Mouse (Mus musculus): Measurements from ENCODE around the gene 9430015G10Rik.

Gene 9430015G10Rik

DNA sequence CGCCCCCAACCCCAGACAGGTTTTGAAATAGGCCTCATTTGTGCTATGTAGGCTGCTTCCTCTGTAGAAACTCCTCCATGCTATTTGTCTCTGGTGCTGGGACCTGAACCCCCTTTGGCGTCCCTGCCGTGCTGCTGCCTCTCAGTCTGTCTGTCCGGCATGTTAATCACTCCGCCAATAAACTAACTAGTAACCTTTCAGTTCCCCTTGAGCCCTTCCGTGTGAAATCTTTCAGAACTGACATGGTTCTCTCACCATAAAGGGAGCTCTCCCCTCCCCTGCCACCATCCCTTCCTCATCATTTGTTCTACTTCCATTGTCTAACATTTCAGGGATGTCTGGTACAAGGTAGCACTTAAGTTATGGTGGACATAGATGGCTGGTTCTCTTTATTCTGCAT, 10.4 kb upstream of the 9430015G10Rik start:
- no peak for DNase-seq

DNA sequence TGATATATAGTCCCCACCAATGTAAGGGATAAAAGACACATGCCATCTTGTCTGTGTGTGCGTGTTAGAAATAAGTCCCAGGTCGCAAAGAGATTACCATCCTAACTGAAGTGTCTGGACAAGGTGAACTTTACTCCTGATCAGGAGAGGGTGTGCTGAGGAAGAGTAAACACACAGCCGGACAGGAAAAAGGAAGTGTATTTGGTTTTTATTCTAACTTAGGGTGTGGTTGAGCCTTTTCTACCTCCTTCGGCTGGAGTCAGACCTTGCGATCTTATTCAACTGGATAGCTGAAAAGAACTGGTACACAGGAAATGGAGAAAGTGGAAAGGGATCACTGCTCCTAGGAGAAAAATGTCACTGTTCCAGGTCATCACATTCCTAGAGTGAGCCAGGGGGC, 9.3 kb upstream of the 9430015G10Rik start:
- no peak for DNase-seq

DNA sequence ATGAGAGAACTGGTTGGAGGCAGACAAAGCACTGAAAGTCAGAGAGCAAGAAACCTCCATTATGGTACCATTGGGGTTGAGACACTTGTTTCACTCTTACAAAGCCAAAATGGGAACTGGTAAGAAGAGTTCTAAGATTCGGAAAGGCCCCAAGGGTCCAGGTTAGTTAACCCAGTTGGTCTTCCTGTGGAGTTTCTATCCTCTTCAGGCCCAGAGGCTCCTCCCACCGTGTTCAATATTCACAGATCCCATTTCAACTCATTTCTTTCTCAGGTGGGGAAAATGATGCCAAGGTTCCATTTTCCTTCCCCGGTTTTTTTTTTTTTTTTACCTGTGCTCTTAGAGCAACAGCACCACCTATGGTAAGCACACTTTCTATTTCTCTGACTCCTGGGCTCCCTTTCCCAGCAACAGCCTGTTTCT, 8.3 kb upstream of the 9430015G10Rik start:
- no peak for DNase-seq

DNA sequence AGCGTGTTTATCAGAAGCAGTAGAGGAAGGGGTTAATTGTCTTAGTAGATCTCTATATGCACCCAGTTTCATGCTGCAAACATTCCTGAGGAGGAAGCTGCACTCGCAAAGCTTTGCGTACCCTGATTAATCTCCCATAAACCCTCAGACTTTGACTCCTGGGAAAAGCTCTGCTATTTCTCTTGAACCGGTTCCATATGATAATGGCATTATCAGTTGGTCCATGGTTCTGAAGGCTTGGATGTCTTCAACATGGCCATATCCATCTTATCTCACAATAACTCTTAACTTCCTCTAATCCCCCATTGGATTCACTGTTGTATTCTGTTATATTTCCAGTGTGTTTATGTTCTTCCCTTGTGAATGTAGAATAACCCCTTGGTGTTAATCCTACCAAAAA, 6.4 kb upstream of the 9430015G10Rik start:
- no peak for DNase-seq

DNA sequence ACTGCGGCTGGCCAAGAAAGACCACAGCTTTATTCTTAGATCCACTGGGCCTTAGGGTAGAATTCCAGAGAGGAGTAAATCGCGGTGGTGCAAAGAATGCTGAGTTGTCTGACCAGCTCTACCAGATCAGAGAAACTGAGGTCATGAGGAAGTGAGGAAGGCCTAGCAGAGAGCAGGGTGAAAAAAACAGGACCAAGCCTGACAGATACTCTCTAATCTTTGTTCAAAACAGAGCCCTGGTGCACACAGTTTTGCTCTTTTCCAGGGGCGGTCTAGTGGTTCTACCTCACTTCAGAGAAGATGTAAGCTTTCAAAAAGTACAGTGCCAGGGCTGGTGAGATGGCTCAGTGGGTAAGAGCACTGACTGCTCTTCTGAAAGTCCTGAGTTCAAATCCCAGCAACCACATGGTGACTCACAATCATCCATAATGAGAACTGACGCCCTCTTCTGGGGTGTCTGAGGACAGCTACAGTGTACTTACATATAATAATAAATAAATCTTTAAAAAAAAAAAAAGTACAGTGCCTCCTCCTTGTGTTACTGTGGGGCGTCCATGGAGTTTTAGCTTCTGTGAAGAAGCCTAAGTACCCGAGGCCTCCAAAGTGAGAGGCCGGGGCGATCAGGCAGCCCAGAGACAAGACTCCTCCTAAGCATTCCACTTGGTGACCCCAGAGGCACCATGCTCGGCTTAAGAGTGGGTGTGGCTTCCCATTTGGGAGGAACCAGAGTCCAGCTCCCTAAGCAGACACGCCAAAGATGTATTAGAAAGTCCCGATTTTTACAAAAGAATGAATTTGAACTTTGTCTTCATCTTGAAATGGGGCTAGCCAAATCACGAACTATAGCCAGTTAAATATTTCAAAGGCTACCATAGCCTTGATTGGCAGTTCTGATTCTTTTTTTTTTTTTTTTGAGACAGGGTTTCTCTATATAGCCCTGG, 906 bp upstream of the 9430015G10Rik start:
- DNase-seq: peak; percentile 60

DNA sequence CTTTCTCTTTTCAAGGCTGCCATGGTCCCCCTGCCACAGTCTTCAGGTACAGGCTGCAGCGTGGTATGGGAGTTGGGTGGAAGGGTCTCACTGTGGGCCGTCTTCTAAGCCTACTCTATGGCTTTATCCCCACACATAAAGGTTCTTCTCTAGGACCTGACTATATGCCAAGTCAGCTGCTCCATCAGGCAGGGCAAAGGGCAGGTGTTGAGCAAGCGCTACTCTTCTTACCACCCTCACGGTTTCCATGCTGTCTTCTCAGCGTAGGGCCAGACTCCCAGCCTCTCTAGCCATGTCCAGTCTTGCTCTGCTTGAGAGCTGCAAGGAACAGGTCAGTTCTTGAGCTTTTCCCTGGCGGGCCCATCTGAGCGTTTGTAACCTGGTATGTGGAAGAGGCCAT, 14.3 kb downstream of the 9430015G10Rik start:
- peak; percentile 36 for DNase-seq

DNA sequence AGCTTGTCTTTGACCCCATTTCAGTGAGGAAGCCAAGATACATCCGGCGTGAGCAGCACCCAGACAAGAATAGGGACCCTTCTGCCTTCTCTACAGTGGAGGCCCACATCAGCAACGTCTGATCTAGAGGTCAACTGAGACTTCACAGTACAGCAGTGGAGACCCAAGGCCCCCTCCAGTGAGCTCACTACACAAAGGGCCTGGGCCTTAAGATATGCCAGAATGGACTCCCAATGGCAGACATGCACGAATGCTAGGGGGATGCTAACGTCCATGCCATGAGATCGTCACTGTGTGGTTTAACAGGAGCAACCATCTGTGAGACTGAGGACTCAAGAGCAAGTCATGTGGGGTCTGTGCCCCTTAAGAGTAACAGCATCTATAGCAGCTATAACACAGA, 15.6 kb downstream of the 9430015G10Rik start:
- DNase-seq: no peak

DNA sequence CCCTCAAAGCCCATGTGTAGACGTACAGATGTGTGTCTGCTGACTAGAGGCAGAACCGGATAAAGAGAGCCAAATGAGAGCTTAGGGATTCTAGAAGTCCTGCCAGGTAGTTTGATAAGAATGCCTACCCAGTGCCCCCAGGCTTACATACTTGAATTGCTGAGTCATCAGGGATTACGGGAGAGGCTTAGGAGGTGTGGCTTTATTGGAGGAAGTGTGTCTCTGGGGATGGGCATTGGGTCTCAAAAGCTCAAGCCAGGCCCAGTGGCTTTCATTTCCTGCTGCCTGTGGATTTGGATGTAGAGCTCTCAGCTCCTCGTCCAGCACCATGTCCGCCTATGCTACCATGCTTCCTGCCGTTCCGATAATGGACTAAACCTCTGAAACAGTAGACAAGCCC, 17.1 kb downstream of the 9430015G10Rik start:
- DNase-seq: no peak

DNA sequence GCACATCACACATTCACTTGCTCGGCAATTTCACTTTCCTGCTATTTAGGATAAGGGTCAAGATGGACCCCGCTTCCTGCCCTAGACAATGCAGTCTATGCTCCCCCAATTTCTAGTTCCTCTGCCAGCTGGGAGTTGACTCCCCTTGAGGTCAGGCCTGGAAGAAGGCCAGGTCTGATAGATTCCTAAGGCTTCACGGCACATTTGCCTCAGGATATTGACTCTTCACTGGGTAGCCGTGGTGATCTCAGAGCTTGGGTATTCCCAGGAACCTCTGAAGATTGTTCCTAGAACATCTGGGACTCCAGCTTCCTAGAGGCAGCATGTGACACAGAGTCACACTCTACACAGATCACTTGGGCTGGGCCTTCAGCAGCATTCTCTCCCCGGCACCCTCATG, 19.0 kb downstream of the 9430015G10Rik start:
- no peak for DNase-seq

DNA sequence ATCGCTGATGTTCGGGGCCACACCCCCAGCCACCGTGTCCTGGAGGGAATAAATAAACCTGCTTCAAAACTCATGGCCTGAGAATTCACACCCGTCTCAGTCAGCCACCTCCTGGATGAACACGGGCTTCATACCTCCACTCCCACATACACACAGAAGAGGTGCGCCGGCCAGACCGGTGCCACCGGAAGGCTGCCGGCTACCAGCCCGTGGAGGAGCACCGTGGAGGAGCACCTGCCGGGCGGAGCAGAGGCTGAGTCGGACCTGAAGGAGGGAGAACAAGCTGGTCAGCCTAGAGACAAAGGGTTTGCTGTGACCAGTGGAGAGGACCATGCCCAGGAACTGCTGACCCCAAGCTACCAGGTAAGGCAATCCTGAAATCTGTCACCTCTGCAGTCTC, 20.7 kb downstream of the 9430015G10Rik start, which contains the start of gene Rnf223:
Gene Rnf223, plus strand, starts transcription at position 78 of the 400 bp plus-strand sequence.
- DNase-seq: no peak

DNA sequence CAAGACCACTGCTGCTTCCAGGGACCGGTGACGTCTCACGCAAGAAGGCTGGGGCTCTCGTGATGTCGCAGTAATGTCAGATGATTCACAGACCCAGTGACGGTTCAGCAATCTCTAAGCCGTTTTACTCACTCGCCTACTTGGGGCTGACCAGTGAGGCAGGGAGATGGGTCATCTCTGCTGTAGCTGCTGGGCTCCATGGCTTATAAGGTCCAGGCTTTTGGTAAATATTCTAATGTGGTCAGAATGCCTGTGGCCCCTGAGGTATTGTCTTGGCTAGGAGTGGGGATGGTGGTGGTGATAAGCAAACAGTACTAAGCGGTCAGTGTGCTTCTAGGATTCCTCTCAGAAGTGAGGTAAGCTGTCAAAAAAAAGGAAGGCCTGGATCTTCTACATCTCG, 21.2 kb downstream of the 9430015G10Rik start:
- no peak for DNase-seq

DNA sequence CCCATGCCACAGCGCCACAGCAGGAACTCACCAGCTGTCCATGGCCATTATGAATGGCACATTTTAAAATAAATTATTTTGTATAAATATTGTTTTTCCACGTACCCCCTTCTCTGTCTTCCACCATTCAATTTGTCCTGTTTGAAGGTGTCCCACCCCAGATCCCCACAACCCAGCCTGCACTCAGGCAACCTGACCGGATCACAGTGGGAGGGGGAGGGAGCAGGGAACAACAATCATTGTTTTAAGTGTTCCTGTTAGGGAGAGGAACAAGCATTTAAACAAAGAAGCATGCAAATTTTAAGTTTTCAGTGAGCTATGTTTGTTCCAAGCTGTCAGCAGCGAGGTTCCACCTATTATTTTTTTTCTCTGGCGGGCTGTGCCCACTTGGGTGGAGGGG, 23.6 kb downstream of the 9430015G10Rik start:
- DNase-seq: no peak

DNA sequence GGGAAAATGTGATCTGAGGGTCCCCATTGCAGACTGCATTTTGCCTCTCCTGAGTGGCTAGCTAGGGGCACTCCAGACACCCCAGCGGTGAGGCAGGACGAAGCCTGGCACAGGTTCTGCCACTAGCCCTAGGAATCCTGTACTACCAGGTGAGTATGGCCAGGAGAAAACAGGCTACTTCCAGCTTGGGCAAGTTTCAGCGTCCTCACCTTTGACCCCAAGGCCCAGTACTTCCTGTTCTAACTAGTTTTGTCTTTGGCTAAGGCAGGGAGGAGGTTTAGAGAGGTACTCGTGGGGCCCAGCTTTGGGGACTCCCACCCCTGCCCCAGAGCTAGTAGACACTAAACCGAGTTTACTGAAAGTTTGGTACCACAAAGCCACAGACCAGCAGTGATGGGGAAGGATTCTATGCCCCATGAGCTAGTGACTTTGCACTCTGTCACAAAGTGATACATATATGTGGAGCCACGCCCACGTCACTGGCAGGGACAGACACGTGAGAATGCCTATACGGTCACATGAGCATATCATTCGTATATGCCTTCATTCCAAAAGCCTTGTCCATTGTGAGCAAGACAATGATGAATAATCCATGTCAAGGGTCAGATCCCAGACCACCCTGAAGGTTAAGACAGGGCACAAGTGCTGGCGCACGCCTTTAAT, 24.3 kb downstream of the 9430015G10Rik start:
- DNase-seq: peak; percentile 45

DNA sequence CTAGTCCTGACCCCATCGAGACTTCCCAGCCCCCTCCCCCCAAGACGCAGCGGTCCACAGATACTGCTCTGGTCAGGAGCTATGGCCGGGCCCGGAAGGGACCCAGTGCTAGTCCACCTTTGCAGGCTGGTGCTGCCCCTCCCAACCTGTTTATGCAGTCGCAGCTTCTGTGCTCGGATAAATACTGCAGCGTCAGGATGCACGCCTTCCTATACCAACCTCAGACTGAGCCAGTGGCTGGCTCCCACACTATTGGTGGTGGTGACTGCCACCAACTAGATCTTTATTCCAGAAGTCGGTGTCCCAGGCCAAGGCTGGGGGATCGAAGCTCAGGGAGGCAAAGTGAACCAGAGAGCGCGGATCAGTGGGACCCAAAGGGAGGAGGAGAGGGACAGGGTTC, 25.3 kb downstream of the 9430015G10Rik start:
- no peak for DNase-seq

DNA sequence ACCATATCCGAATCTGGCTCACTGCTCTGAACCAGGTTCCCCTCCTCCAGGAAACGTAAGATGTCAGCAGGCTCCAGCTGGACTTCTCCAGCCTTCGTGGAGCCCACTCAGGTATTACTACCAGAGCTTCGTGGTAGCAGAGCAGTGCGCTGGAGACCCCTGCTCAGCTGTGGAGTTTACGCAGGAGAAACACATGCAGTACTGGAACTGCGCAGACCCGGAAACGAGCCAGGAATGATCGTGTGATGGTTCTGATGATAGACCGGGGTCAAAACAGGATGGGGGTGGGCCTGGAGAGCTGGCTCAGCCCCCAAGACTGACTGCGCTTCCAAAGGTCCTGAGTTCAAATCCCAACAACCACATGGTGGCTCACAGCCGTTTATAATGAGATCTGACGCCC, 26.0 kb downstream of the 9430015G10Rik start:
- DNase-seq: no peak

DNA sequence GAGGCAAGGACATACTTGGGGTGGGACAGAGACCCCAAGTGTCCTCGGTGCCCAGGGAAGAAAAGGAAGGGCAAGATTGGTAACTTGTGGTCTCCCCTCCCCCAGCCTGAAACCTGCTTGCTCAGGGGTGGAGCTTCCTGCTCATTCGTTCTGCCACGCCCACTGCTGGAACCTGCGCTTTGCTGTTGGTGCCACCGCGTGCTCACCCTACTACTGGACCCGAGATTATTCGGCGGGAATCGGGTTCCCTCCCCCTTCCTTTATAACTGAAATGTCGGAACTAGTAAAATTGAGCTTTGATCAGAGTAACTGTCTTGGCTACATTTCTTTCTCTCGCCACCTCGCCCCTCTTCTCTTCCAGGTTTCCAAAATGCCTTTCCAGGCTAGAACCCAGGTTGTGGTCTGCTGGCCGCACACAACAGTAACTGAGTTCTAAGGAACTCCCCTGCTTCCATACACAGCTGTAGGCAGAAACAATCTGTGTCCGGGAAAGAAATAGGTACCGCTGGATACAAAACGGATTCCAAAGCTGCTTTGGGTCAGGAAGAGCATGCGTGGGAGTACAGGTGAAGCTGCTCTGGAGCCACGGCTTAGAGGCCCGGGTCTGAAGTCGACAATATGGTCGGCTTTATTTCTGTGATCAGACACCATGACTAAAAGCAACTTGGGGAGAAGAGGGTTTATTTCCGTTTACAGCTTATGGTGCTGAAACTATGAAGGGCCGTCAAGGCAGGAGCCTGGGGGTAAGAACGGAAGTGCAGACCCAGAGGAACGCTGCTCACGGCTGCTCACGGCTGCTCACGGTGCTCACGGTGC, 26.7 kb downstream of the 9430015G10Rik start:
- DNase-seq: no peak

DNA sequence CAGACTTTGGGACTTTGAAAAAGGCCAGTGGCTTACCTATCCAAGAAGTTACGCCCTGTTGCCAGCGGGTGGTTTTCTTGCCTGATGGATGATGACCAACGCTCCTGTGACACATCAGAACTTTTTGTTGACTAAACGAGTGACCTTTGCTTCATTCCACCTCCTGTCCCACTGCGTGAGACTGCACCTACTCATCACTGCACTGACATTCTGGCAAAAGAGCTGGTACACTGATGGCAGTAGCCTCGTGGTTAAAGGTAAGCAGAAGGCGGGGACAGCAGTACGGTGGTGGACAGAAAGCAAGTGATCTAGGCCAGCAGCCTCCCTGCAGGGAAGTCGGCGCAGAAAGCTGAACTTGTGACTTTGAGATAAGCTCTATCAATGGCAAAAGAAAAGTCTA, 41.1 kb downstream of the 9430015G10Rik start:
- peak; percentile 44 for DNase-seq

DNA sequence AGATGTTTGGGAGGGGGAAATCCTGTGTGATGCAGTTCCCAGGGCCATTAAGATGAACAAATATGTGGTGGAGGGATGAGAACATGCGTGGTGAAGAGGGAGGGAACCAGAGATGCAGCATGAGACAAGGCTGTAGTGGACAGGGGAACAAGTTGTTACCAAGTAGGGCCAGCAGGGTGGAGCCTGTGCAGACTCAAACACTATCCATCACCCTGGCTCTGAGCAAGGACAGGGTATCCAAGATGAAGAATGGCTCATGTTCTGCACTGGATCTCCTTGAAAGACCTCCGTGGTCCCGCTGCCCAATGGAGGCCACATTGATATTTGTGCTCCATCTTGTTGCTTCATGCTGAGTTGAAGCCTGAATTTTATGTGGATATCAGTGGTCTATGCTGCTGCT, 45.0 kb downstream of the 9430015G10Rik start:
- no peak for DNase-seq

DNA sequence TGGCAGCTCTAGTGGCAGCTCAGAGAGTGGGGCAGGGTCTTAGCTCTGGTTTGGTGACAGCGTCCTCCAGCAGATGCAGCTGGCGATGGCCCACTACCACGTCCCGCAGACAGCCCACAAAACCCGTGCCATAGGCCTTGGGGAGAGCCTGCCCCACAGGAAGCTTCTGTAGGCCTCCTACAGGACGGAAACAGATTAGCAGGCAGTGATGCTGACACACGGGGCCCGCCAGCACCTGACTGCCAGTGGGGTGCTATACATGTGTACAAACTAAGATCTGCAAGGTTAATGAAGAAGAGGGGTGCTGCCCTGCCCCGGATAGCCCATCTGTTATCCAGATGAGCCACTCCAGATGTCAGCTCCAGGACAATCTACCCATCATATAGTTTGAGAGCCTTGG, 56.7 kb downstream of the 9430015G10Rik start:
- no peak for DNase-seq

DNA sequence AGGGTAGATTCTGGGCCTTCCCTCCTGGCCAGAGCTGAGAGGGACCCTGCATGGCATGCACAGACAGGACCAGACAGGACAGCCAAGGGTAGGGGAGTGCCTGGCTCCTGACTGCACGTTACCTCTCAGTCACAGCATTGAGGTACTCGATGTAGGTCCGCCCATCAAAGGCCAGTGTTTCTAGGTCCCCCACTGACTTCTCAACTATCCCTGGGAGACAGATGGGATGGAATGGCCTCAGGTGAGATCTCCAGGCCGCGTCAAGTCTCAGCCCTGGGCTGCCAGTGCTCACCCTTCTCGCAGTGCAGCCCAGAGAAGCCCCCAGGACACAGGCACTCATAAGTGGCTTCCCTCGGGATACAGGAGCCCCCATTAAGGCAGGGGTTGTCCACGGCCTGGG, 58.8 kb downstream of the 9430015G10Rik start:
- no peak for DNase-seq

DNA sequence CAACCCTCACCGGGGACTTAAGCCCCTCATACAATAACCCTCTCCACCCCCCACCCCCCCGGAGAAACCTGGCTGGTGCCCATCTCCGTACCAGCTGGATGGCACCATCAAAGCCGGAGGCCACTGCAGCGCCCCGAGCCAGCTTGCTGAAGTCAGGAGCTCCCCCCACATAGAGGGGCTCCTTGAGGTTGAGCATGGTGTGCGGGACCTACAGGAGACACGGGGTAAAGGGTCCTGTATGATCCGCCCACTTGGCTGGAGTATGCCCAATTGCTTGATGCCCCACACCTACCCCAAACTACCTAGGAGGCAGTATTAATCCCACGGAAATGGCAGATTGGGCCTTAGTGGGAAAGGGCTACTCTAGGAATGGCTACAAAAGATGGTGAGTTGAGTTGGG, 59.3 kb downstream of the 9430015G10Rik start:
- DNase-seq: no peak

DNA sequence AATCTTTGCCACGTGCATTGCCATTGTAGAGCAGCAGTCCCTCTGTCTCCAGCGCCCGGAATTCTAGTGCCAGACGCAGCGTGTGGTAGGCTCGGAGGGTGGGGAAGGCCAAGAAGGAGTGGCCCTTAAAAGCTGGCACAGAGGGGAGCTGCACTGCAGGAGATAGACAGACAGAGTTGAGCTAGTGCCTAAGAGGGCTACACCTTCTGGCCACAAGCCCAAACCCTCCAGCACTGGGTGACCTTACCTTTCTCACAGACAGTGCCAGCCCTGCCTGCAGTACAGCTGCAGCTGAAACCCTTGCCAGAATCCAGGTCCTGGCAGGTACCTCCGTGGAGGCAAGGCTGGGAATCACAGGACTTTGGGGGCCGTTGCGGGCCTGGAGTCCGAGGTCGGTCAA, 62.0 kb downstream of the 9430015G10Rik start:
- DNase-seq: no peak
